Comparison of ENCODE assay signal across 8 mouse cellular contexts in genomic region chr17:29460119-29460505, GRCm38 (mm10). TPM values are rescaled to one million over a fixed set of nuclear protein-coding genes. Genes with fewer than 3 reads are reported as not detected.
DNase-seq lines count a peak whose midpoint lies in the region; ATAC-seq and TF ChIP-seq lines count a peak whose summit lies in the region.
"Had no signal": no experiment of that assay in that cellular context is flagged by ENCODE, and none has a peak within 500 bp of the region (broad histone marks: within the 10 kb centered on the region; RNA-seq: fewer than 3 reads in every experiment).

No protein-coding gene starts in this region.

- no peaks in the 10 kb centered on the region for H3K27me3 ChIP-seq in lung, postnatal 0 days (replicated peaks; ENCODE audit: insufficient read depth, low read length)
- H3K27me3 ChIP-seq in forebrain, embryonic 15.5 days: 0 out of 2 replicates have a peak, but pooled peaks cover 3% of the 10 kb centered on the region
- peaks cover 85% of the 10 kb centered on the region for H3K27me3 ChIP-seq in liver, embryonic 12.5 days (replicated peaks)
- H3K27me3 ChIP-seq in stomach, postnatal 0 days (ENCODE audit: control insufficient read depth, insufficient read depth, low read length): no peaks in the 10 kb centered on the region; the same call in 1 of the 2 replicates

- TF ChIP-seq CTCF in lung, postnatal 0 days (IDR thresholded peaks at IDR 0.05): no peak
- TF ChIP-seq CTCF in stomach, postnatal 0 days (IDR thresholded peaks at IDR 0.05; ENCODE audit: low read depth): no peak

- ATAC-seq in lung, postnatal 0 days: peak; percentile 46
- no peak for ATAC-seq in forebrain, embryonic 15.5 days (replicated peaks)
- ATAC-seq in liver, embryonic 12.5 days: no peak
- no peak for ATAC-seq in stomach, postnatal 0 days (ENCODE audit: low FRiP score, low TSS enrichment)

- H3K9ac ChIP-seq in lung, postnatal 0 days (replicated peaks; ENCODE audit: low read depth): no peak overlapping the region
- H3K9ac ChIP-seq in forebrain, embryonic 15.5 days (replicated peaks): no peak overlapping the region
- no peak overlapping the region for H3K9ac ChIP-seq in liver, embryonic 12.5 days
- H3K9ac ChIP-seq in stomach, postnatal 0 days (ENCODE audit: low read length): peak overlapping the region; percentile 39; the same call in 1 of the 2 replicates

- peaks cover 7% of the 10 kb centered on the region; the same call in 1 of the 2 replicates for H3K4me1 ChIP-seq in lung, postnatal 0 days (ENCODE audit: insufficient read depth, low read depth, low read length)
- peaks cover 45% of the 10 kb centered on the region for H3K4me1 ChIP-seq in forebrain, embryonic 15.5 days
- H3K4me1 ChIP-seq in liver, embryonic 12.5 days: peaks cover 57% of the 10 kb centered on the region
- H3K4me1 ChIP-seq in stomach, postnatal 0 days (replicated peaks; ENCODE audit: control insufficient read depth, insufficient read depth): peaks cover 6% of the 10 kb centered on the region; the same call in 1 of the 2 replicates

- WGBS in lung, postnatal 0 days: 14% methylated on average over 5 of the region's 5 CpGs
- WGBS in forebrain, embryonic 15.5 days: 29% methylated on average over 5 of the region's 5 CpGs
- 26% methylated on average over 5 of the region's 5 CpGs for WGBS in liver, embryonic 12.5 days (ENCODE audit: insufficient replicate concordance)
- 21% methylated on average over 5 of the region's 5 CpGs for WGBS in stomach, postnatal 0 days

- no peak overlapping the region for H3K4me3 ChIP-seq in lung, postnatal 0 days (ENCODE audit: low read depth, low read length)
- no peak overlapping the region for H3K4me3 ChIP-seq in forebrain, embryonic 15.5 days
- no peak overlapping the region for H3K4me3 ChIP-seq in liver, embryonic 12.5 days
- H3K4me3 ChIP-seq in stomach, postnatal 0 days (ENCODE audit: low read depth, low read length): no peak overlapping the region

- peak overlapping the region; percentile 86 for H3K27ac ChIP-seq in lung, postnatal 0 days (ENCODE audit: low read length)
- H3K27ac ChIP-seq in forebrain, embryonic 15.5 days (replicated peaks): 0 out of 2 replicates have a peak overlapping the region, but pooled peaks have one; percentile 55
- peak overlapping the region; percentile 46; the same call in 1 of the 2 replicates for H3K27ac ChIP-seq in liver, embryonic 12.5 days
- H3K27ac ChIP-seq in stomach, postnatal 0 days (replicated peaks): peak overlapping the region; percentile 2; the same call in 1 of the 2 replicates

- no peak overlapping the region; the same call in 1 of the 2 replicates for H3K4me2 ChIP-seq in lung, postnatal 0 days (replicated peaks; ENCODE audit: low read depth, low read length)
- H3K4me2 ChIP-seq in forebrain, embryonic 15.5 days (replicated peaks): peak overlapping the region; percentile 45
- H3K4me2 ChIP-seq in liver, embryonic 12.5 days: no peak overlapping the region
- no peak overlapping the region for H3K4me2 ChIP-seq in stomach, postnatal 0 days (replicated peaks; ENCODE audit: low read depth)

- H3K36me3 ChIP-seq in lung, postnatal 0 days (ENCODE audit: insufficient read depth, low read length): no peaks in the 10 kb centered on the region
- H3K36me3 ChIP-seq in forebrain, embryonic 15.5 days: no peaks in the 10 kb centered on the region
- no peaks in the 10 kb centered on the region for H3K36me3 ChIP-seq in liver, embryonic 12.5 days
- H3K36me3 ChIP-seq in stomach, postnatal 0 days (ENCODE audit: control insufficient read depth, insufficient read depth, low read length): no peaks in the 10 kb centered on the region

- H3K9me3 ChIP-seq in lung, postnatal 0 days (ENCODE audit: low read length): no peaks in the 10 kb centered on the region
- no peaks in the 10 kb centered on the region for H3K9me3 ChIP-seq in forebrain, embryonic 15.5 days
- H3K9me3 ChIP-seq in liver, embryonic 12.5 days (replicated peaks): no peaks in the 10 kb centered on the region
- no peaks in the 10 kb centered on the region for H3K9me3 ChIP-seq in stomach, postnatal 0 days (ENCODE audit: control insufficient read depth, low read length)

- DNase-seq in lung, postnatal 0 days (ENCODE audit: low spot score): peak; percentile 84
- DNase-seq in lung, postnatal 14 days: no peak
- no peak for DNase-seq in stomach, postnatal 0 days (ENCODE audit: low spot score)
- no peak for DNase-seq in urinary bladder, postnatal 14 days (ENCODE audit: low spot score)
- DNase-seq in kidney, adult 18-20 months: no peak
- DNase-seq: thymus, postnatal 36 days had no signal

- no peak for TF ChIP-seq EP300 in lung, postnatal 0 days (IDR thresholded peaks at IDR 0.05)
- no peak for TF ChIP-seq EP300 in stomach, postnatal 0 days (optimal IDR thresholded peaks at IDR 0.05)

RNA-seq across cellular contexts. Expression of gene Pim1, which starts 30.4 kb away (rescaled TPM):
- polyA plus RNA-seq in lung, postnatal 0 days (2015; fragmentation: Nextera tagmentation; extraction: Ambion mirVana): 30.0 and 49.5 TPM in 2 replicates
- polyA plus RNA-seq in forebrain, embryonic 15.5 days (2015; fragmentation: Nextera tagmentation; extraction: Ambion mirVana): 15.6 and 17.7 TPM in 2 replicates
- polyA plus RNA-seq in liver, embryonic 12.5 days (2016; fragmentation: Nextera tagmentation; extraction: Ambion mirVana): 112 and 114 TPM in 2 replicates
- 28.6 and 32.8 TPM in 2 replicates for polyA plus RNA-seq in stomach, postnatal 0 days (2015; fragmentation: Nextera tagmentation; extraction: Ambion mirVana)

Comparison
In these comparisons a context has a peak if more than half of its experiments do, and no peak if none do; other contexts are left out.
1. H3K27ac ChIP-seq: peak in every context shown above with its lines; median percentile 86 in lung, postnatal 0 days; 55 in forebrain, embryonic 15.5 days; 46 in liver, embryonic 12.5 days; 2 in stomach, postnatal 0 days.